Mouse (Mus musculus): ENCODE measurements around the gene Ppp2r3c. TPM values are rescaled to one million over a fixed set of nuclear protein-coding genes. Genes with fewer than 3 reads are reported as not detected.
A peak's percentile ranks its signal among the peaks of the same experiment; 100 is the strongest.
"Not testable (repeated sequence)": the region's sequence is repeated elsewhere in the genome, so short reads cannot be mapped to it uniquely, and the experiment has no call there.

Gene Ppp2r3c
- total and polyA plus RNA-seq, 2 experiments from 2014 or later = 4.0 to 10.1 TPM

GRCm38 (mm10) chr12:55301472-55302300, 1.1 kb downstream of the Ppp2r3c start:
- H3K9ac ChIP-seq (replicated peaks; ENCODE audit: low read depth, low read length) = peak overlapping the region; percentile 60

GRCm38 (mm10) chr12:55300820-55301351, 1.9 kb downstream of the Ppp2r3c start:
- Histone ChIP-seq H3K9me3 (replicated peaks; ENCODE audit: control insufficient read depth, low read length) (no peaks in the 10 kb centered on the region), H3K4me1 (ENCODE audit: control insufficient read depth, insufficient read depth) (peaks cover 22% of the 10 kb centered on the region), H3K27me3 (ENCODE audit: control insufficient read depth, insufficient read depth, low read length) (no peaks in the 10 kb centered on the region), H3K4me3 (ENCODE audit: low read depth, low read length) (no peak overlapping the region), H3K4me2 (ENCODE audit: low read depth, low read length) (peak overlapping the region; percentile 82; the same call in 1 of the 2 replicates), H3K36me3 (replicated peaks; ENCODE audit: control insufficient read depth, insufficient read depth, low read length) (peaks cover 21% of the 10 kb centered on the region), H3K27ac (ENCODE audit: low read depth) (no peak overlapping the region), H3K9ac (replicated peaks; ENCODE audit: low read depth, low read length) (no peak overlapping the region)
- 81% methylated on average over 3 of the region's 3 CpGs for WGBS
- TF ChIP-seq EP300 (IDR thresholded peaks at IDR 0.05; ENCODE audit: low read depth) (no peak), CTCF (IDR thresholded peaks at IDR 0.05; ENCODE audit: low read depth) (no peak)
- no peak for ATAC-seq (ENCODE audit: insufficient read depth, low read depth)
- no peak for DNase-seq (ENCODE audit: low spot score)

More at GRCm38 (mm10) chr12:55301472-55302300, 1.1 kb downstream of the Ppp2r3c start:
- WGBS = 43% methylated on average over 11 of the region's 11 CpGs
- peak; percentile 43 for DNase-seq (ENCODE audit: low spot score)
- ATAC-seq (ENCODE audit: insufficient read depth, low read depth) = no peak
- peaks cover 16% of the 10 kb centered on the region for H3K36me3 ChIP-seq (replicated peaks; ENCODE audit: control insufficient read depth, insufficient read depth, low read length)
- peak overlapping the region; percentile 53 for H3K4me3 ChIP-seq (ENCODE audit: low read depth, low read length)
- TF ChIP-seq CTCF (IDR thresholded peaks at IDR 0.05; ENCODE audit: low read depth) (no peak), EP300 (IDR thresholded peaks at IDR 0.05; ENCODE audit: low read depth) (no peak)
- H3K4me2 ChIP-seq (ENCODE audit: low read depth, low read length) = peak overlapping the region; percentile 82
- no peaks in the 10 kb centered on the region for H3K9me3 ChIP-seq (replicated peaks; ENCODE audit: control insufficient read depth, low read length)
- H3K4me1 ChIP-seq (ENCODE audit: control insufficient read depth, insufficient read depth) = peaks cover 22% of the 10 kb centered on the region
- peak overlapping the region; percentile 88 for H3K27ac ChIP-seq (ENCODE audit: low read depth)
- H3K27me3 ChIP-seq (ENCODE audit: control insufficient read depth, insufficient read depth, low read length) = no peaks in the 10 kb centered on the region

- WGBS = 88% methylated on average over 5 of the region's 5 CpGs
- H3K4me1 ChIP-seq (ENCODE audit: control insufficient read depth, insufficient read depth) = peaks cover 22% of the 10 kb centered on the region
- H3K9ac ChIP-seq (replicated peaks; ENCODE audit: low read depth, low read length) = no peak within 1 kb of the TSS
- DNase-seq (ENCODE audit: low spot score) (no peak), ATAC-seq (ENCODE audit: insufficient read depth, low read depth) (no peak)
- no peak within 1 kb of the TSS for H3K4me2 ChIP-seq (ENCODE audit: low read depth, low read length)
- peaks cover 34% of the 10 kb centered on the region for H3K36me3 ChIP-seq (replicated peaks; ENCODE audit: control insufficient read depth, insufficient read depth, low read length)
- H3K27ac ChIP-seq (ENCODE audit: low read depth) = no peak within 1 kb of the TSS
- H3K9me3 ChIP-seq (replicated peaks; ENCODE audit: control insufficient read depth, low read length) = no peaks in the 10 kb centered on the region
- H3K4me3 ChIP-seq (ENCODE audit: low read depth, low read length) = no peak within 1 kb of the TSS
- TF ChIP-seq CTCF (IDR thresholded peaks at IDR 0.05; ENCODE audit: low read depth) (no peak), EP300 (IDR thresholded peaks at IDR 0.05; ENCODE audit: low read depth) (no peak)
- no peaks in the 10 kb centered on the region for H3K27me3 ChIP-seq (ENCODE audit: control insufficient read depth, insufficient read depth, low read length)
These were observed 3.5 kb downstream of the Ppp2r3c start, which contains the start of gene 1110008L16Rik for GRCm38 (mm10) chr12:55299336-55299735. Gene 1110008L16Rik (plus strand): TSS chr12:55299577.

- 92% methylated on average over 9 of the region's 9 CpGs for WGBS
- TF ChIP-seq CTCF (IDR thresholded peaks at IDR 0.05; ENCODE audit: low read depth) (no peak), EP300 (IDR thresholded peaks at IDR 0.05; ENCODE audit: low read depth) (no peak)
- no peak overlapping the region for H3K4me2 ChIP-seq (ENCODE audit: low read depth, low read length)
- no peaks in the 10 kb centered on the region for H3K27me3 ChIP-seq (ENCODE audit: control insufficient read depth, insufficient read depth, low read length)
- H3K9ac ChIP-seq (replicated peaks; ENCODE audit: low read depth, low read length) = no peak overlapping the region
- ATAC-seq (ENCODE audit: insufficient read depth, low read depth) (no peak), DNase-seq (ENCODE audit: low spot score) (no peak)
- peaks cover 13% of the 10 kb centered on the region for H3K4me1 ChIP-seq (ENCODE audit: control insufficient read depth, insufficient read depth)
- no peaks in the 10 kb centered on the region for H3K9me3 ChIP-seq (replicated peaks; ENCODE audit: control insufficient read depth, low read length)
- H3K4me3 ChIP-seq (ENCODE audit: low read depth, low read length) = no peak overlapping the region
- H3K27ac ChIP-seq (ENCODE audit: low read depth) = no peak overlapping the region
- peaks cover 44% of the 10 kb centered on the region for H3K36me3 ChIP-seq (replicated peaks; ENCODE audit: control insufficient read depth, insufficient read depth, low read length)
These were observed 4.7 kb downstream of the Ppp2r3c start for GRCm38 (mm10) chr12:55298112-55298511.

GRCm38 (mm10) chr12:55277583-55277982, 25.2 kb downstream of the Ppp2r3c start:
- DNase-seq (ENCODE audit: low spot score) = not testable (repeated sequence)

More at GRCm38 (mm10) chr12:55277583-55277982, 25.2 kb downstream of the Ppp2r3c start:
- not testable (repeated sequence) for ATAC-seq (ENCODE audit: insufficient read depth, low read depth); H3K27me3 ChIP-seq (ENCODE audit: control insufficient read depth, insufficient read depth, low read length); H3K27ac ChIP-seq (ENCODE audit: low read depth); H3K4me1 ChIP-seq (ENCODE audit: control insufficient read depth, insufficient read depth); H3K9ac ChIP-seq (replicated peaks; ENCODE audit: low read depth, low read length); H3K4me3 ChIP-seq (ENCODE audit: low read depth, low read length); H3K9me3 ChIP-seq (replicated peaks; ENCODE audit: control insufficient read depth, low read length); H3K36me3 ChIP-seq (replicated peaks; ENCODE audit: control insufficient read depth, insufficient read depth, low read length); H3K4me2 ChIP-seq (ENCODE audit: low read depth, low read length)
- 87% methylated on average over 3 of the region's 6 CpGs for WGBS
